Mouse (Mus musculus): ENCODE measurements around the gene Swap70.

The Swap70 gene

GRCm38 (mm10) chr7:110306281-110306680 lies 84.8 kb downstream of the Swap70 start:
- DNase-seq (ENCODE audit: low spot score), result no peak

- no peak for DNase-seq (ENCODE audit: low spot score)
These were observed 86.2 kb downstream of the Swap70 start for GRCm38 (mm10) chr7:110307741-110308140.

- no peak for DNase-seq (ENCODE audit: low spot score)
These were observed 87.7 kb downstream of the Swap70 start for GRCm38 (mm10) chr7:110309246-110309645.

- no peak for DNase-seq (ENCODE audit: low spot score)
These were observed 92.0 kb downstream of the Swap70 start for GRCm38 (mm10) chr7:110313392-110314055.

GRCm38 (mm10) chr7:110314401-110314890 lies 92.9 kb downstream of the Swap70 start:
- no peak for DNase-seq (ENCODE audit: low spot score)

- DNase-seq (ENCODE audit: low spot score), result no peak
These were observed 93.8 kb downstream of the Swap70 start for GRCm38 (mm10) chr7:110315352-110315751.

- no peak for DNase-seq (ENCODE audit: low spot score)
These were observed 95.9 kb downstream of the Swap70 start for GRCm38 (mm10) chr7:110317412-110317811.

- no peak for DNase-seq (ENCODE audit: low spot score)
These were observed 97.5 kb downstream of the Swap70 start for GRCm38 (mm10) chr7:110318971-110319519.

GRCm38 (mm10) chr7:110321106-110321505 lies 99.6 kb downstream of the Swap70 start:
- DNase-seq (ENCODE audit: low spot score), result no peak

- DNase-seq (ENCODE audit: low spot score), result no peak
These were observed 103.3 kb downstream of the Swap70 start for GRCm38 (mm10) chr7:110324852-110325251.

- DNase-seq (ENCODE audit: low spot score), result no peak
These were observed 104.0 kb downstream of the Swap70 start for GRCm38 (mm10) chr7:110325381-110326110.

Data from embryo, embryonic 10.5 days (tissue).